Mouse (Mus musculus): ENCODE measurements around the gene Nt5dc3. TPM values are rescaled to one million over a fixed set of nuclear protein-coding genes. Genes with fewer than 3 reads are reported as not detected.

The Nt5dc3 gene
- 6.8 and 9.2 TPM in 2 replicates for polyA plus RNA-seq (2015; fragmentation: Nextera tagmentation; extraction: Ambion mirVana)

GRCm38 (mm10) chr10:86778398-86779116 is at the start of gene Nt5dc3:
TSS of gene Nt5dc3 (plus strand) at chr10:86779005.

DNA sequence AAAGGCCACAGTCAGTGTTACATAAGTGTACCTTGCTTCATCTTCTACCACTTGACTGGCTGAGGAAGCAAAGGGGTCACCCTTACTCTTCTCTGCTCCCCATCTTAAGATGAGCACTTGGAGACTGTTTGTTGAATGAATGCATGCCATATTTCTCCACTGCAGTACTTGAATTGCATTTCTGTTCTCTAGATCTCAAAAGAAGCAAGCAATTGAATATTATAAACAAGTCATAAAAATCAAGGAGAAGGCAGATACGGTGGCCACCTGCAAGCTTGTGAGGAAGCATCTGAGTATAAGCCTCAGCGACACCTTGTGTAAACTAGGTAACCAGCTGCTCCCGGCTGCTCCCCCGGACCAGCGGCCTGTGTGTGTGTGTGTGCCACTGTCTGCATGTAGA is 15.1 kb upstream of the Nt5dc3 start, which contains the start of gene Gm49358:
Gene Gm49358, plus strand, starts transcription at position 301 of the 400 bp plus-strand sequence.

Other genes with a start within 250 kb of the Nt5dc3 start
- 242 and 247 TPM in 2 replicates for gene Hsp90b1, start 73.5 kb upstream of the Nt5dc3 start, polyA plus RNA-seq (2015; fragmentation: Nextera tagmentation; extraction: Ambion mirVana)
- 0.90 and 1.3 TPM in 2 replicates for gene Ttc41, start 73.2 kb upstream of the Nt5dc3 start, polyA plus RNA-seq (2015; fragmentation: Nextera tagmentation; extraction: Ambion mirVana)
- not detected in 2 replicates for gene Gm49358, start 15.0 kb upstream of the Nt5dc3 start, polyA plus RNA-seq (2015; fragmentation: Nextera tagmentation; extraction: Ambion mirVana)
- gene Stab2, start 229.0 kb downstream of the Nt5dc3 start, polyA plus RNA-seq (2015; fragmentation: Nextera tagmentation; extraction: Ambion mirVana), result 0.10 and 0.18 TPM in 2 replicates